Mouse (Mus musculus) embryo, embryonic 10.5 days (tissue): Measurements from ENCODE around the gene Mb21d2.

Experiments used
- DNase-seq: peaks from one replicate; pipeline ENCODE4 v3.0.0-alpha.2; 2015; ENCODE audit warnings: low spot score

Gene Mb21d2

DNA sequence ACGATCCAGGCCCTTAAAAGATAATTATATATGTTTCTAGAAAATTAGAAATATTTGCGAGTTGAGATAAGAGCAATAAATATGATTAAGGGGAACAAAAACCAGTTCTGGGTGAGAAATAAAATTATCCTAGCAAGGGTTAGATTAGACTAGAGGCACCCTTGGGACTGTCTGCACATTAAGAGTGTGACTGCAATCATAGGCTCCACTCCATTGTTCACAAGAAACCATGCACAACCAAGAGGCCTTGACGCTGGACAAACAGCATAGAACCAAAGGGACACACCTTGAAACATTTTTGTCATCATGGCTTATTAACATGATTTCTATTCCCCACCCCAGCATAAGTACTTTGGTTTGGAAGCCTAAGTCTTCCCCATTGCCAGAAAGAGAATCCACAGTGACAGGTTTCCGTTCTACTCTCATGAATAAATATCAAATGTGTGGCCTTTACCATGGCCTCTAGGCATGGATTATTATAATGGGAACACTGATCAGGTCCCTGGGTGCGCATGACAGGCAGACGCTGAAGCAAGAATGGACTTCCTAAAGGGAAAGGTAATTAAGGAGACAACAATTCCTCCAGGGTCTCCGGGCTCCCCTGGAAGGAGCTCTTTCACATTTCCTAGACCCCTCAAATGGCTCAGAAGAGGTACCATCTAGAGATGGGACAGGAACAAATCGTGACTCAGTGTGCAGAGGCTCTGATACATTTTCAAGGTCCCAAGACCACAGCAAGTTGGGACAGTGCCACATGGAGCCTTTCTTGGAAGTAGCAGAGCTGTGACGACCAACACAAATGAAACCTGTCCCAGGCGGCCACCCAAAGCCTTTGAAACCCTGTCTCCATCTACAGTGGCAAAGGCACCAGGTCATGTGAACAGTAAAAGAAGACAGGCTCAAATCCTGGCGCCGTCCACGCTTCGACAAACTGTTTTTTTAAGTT, 26.6 kb downstream of the Mb21d2 start:
- DNase-seq: no peak

DNA sequence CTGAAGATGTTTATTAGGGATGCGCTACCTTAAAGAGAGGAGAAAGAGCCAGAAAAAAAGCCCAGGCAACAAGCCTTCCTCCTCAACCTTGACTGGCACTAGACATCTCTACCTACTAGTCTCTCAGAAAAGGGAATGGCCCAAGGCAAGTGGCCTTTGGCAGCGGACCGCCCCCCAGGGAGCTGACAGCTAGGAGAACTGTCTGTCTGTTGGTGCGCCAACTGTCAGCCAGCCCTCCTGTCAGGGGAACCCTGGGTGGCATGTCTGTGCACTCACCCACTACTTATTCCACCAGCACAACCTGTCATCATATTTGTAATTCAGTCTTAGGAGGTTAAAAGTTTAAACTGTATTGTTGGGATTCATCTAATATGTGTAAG, 30.3 kb downstream of the Mb21d2 start:
- no peak for DNase-seq

DNA sequence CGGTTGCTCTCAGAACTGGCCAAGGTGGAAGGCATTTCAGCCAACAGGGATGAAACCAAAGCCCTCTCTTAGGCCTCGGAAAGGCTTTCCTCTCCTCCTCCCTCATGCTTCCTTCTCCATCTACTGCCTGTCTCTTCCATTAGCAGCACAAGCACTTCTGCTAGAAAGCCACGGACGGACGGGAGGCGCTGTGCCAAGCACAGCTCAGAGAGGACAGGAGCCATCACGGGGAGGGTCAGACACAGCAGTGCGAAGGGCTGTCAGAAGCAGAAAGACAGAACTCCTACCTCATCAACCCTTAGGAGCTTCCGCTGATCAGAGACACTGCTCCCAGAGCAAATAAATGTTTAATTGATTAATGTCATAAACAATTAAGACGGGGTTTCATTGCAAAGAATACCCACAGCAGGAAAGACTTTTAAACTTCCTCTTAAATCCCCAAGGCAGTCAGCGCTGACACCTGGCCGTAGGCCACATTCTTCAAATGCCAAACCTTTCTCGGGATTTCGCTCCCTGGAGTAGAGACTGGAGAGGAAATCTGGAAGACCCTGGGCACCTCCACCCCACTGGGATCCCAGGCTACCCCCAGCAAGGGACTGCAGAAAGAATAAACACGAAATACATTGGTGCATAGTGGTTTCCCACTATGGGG, 30.8 kb downstream of the Mb21d2 start:
- no peak for DNase-seq

- DNase-seq: no peak
Measured at GRCm38 (mm10) chr16:28896571-28896970, 32.9 kb downstream of the Mb21d2 start.

GRCm38 (mm10) chr16:28894872-28895271, 34.6 kb downstream of the Mb21d2 start:
- peak; percentile 50 for DNase-seq

DNA sequence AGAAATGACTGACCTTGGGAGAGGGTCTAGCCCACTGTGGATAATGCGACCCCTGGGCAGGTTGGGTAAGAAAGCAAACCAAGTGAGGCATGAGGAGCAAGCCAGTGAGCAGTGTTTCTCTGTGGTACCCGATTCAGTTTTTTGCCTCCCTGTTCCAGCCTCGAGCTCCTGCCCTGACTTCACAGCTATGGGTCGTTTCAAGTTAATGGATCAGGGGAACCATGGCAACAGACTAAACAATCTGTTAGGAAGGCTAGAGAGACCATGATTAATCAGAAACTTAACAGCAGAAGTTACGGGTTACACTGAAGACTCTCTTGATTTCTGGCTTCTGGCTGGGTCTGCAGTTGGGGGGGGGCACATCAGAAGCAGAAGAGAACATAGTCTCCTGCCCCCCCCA, 36.2 kb downstream of the Mb21d2 start:
- peak; percentile 68 for DNase-seq

GRCm38 (mm10) chr16:28886201-28886745, 43.2 kb downstream of the Mb21d2 start:
- DNase-seq: no peak

DNA sequence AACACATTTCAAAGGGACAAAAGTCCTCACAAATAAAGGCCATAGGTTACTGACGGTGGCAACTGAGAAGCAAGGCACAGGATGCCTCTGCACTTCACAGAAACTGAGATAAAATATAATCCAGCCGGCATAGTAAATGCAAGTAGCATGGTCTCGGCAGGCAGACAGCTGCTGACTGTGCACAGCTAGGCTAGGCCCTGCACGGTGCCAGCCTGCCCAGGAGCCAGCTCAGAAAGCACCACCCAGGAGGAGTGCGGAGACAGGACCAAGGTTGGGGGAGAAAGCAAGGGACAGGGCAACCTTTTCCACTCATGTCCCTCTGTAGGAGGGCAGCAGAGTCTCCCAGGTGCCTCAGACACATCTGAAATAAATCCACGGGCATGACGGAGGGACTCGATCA, 44.0 kb downstream of the Mb21d2 start:
- DNase-seq: no peak

DNA sequence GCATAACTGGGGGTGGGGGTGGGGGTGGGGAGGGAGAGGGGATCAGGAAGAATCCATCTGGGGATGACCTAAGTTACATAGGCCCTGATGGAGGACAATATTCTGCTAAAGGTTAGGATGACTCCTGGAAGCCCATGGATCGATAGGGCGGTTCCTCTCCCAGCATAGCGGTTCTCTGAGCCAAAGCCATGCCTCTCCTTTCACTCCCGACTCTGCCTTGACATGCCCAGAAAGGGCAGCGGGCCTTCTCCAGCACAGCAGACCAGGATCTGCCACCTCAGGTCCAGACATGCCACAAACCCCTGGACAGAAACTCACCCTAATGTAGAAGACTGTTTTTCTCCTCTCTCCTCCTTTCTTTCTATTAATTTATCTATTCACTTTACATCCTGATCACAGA, 44.8 kb downstream of the Mb21d2 start:
- no peak for DNase-seq

DNA sequence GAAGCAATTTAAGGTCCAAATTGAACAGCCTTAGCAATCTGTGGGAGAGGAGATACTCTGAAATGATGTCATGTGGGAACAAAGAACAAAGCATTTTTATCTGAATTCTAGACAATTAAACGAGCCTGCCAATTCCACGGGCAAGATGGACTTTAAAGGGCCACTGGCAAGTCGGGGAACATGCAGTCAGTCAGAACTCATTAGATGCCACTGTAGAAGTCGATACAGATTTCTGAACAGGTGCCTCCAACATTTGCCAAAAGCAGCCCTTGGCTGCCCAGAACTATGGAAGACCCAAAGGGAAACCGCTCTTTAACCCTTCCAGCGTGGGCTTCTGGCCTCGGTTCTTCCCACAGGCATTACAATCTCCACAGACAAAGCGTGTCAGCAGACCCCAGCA, 45.8 kb downstream of the Mb21d2 start:
- no peak for DNase-seq

DNA sequence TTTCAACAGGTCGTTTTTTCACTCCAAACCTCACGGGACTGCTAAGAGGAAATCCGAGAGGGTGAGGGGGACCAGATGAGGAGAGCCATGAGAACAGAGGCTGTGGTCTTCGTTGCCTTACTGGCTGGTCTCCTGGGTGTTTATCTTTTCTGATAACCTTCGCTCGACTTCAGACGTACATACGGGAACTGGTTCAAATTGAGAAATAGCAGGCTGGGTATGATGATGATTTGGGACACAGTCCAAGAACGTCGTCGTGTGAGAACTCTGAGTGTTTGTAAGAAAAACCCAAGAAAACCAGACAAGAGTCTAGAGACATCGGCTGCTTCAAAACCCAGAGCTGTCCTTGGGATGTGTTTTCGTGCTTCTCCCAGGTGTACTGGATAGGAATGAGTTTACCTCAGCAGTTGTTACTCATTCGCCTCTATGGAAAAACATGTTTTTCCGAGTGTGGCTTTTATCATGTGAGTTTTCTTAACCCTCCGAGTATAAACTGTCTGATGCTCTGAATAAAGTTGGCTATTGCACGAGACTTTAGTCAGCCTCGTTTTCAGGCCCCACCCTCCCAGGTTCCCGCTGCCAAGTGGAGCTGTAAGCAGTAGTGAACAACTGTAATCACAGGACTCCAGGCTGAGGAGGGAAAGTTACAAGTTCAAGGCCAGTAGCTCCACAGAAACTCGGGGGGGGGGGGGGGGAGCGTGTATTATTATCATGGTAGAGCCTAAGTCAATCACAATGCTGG, 46.6 kb downstream of the Mb21d2 start:
- no peak for DNase-seq

DNA sequence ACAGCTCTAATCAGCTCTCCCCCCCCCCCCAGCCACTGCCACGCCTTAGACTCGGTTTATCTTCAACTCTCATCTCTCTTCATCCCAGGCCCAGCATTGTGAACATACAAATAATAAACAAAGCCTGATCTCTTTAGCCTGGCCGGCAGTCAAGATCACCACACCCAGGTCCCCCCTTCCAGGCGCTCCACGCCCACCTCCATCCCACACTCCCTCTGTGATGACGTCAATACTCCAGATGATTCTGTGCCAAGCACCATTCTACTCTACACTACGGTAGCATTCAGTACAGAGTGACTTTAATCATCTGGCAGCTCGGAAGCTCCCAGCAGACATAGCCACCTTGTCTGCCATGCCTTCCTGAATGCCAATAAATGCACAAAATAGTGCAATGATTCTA, 47.7 kb downstream of the Mb21d2 start:
- no peak for DNase-seq

DNA sequence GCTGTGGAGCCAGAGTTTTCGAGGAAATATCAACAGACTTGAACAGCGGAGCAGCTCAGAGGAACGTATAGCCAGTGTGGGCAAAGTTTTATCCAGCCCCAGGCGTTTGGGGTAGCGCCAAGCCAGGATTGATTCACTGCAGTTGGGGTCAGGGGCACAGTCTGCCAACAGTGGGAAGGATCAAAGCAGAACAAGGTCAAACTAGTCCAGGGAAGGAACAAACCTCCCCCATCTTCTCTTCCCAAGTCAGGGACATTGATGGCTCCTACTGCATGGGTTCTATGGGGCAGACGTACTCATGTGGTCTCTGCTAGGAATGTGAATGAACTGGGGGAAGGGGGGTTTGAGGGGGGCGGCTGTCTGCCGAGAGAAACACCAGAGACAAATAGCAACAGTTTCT, 48.7 kb downstream of the Mb21d2 start:
- peak; percentile 77 for DNase-seq

DNA sequence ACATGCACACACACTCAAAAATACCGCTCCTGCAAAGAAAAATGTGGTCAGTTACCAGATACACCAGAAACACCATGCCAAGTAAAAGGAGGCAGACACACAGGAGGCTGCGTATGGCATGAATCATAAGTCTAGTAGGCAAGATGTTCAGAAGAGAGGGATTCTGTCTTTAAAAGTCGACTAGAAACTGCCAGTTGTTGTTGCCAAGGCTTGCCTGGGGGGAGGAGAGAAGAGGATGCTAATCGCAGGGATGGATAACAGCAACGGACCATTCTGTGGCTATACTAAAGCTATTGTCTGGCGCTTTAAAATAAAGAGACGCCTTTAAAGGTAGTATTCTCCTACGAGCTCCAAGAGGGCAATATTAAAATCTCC, 49.2 kb downstream of the Mb21d2 start:
- no peak for DNase-seq

- no peak for DNase-seq
Measured at GRCm38 (mm10) chr16:28879636-28880306, 49.7 kb downstream of the Mb21d2 start.

GRCm38 (mm10) chr16:28877162-28877662, 52.3 kb downstream of the Mb21d2 start:
- DNase-seq: no peak

DNA sequence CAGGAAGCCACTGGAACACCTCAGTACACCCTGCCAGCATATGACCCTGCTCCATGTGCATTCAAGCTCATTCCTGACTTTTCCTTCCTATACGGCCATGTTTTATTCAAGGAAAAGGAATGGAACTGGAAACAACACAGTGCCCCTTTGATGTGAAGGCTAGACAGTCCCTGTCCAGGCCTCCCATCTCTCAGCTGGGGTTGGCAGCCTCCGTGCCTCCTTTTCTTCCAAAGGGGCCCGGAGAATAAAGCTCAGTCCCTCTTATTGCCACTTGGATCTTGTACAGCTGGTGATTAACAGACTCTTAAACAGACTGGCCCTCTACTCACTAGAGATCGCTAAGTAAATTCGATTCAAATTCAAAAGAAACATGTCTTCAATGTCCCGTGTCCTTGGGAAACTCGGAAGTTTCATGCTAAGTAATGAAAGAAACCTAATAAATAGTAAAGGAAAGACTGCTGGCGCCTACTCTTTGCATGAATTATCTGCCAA, 56.0 kb downstream of the Mb21d2 start:
- no peak for DNase-seq

- DNase-seq: no peak
Measured at GRCm38 (mm10) chr16:28870860-28871259, 58.6 kb downstream of the Mb21d2 start.

DNA sequence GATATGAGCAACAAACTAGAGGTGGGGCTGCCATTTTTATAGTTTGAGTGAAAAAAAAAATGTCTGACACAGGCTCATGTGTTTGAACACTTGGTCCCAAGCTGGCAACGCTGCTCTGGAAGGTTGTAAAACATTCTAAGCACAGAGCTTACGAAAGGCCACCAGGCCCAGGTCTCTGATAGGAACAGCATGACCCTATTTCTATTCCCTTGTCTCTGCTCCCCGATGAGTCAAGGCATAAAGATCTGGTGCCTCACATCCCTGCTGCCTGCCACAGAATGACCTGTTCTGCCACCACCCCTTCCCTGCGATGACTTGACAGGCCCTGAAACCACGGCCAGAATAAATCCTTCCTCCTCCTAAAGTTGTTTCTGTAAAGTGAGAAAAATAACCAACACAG, 59.0 kb downstream of the Mb21d2 start:
- no peak for DNase-seq

GRCm38 (mm10) chr16:28868864-28869263, 60.6 kb downstream of the Mb21d2 start:
- no peak for DNase-seq

GRCm38 (mm10) chr16:28866584-28867295, 62.7 kb downstream of the Mb21d2 start:
- no peak for DNase-seq
